Mouse (Mus musculus) forebrain, postnatal 0 days (tissue): ENCODE data around the gene Syce2. TPM values are rescaled to one million over a fixed set of nuclear protein-coding genes. Genes with fewer than 3 reads are reported as not detected.

Experiments used
- ATAC-seq: fragments of 200-750 bp; cut with Nextera tagmentation; 2 replicates; pipeline ENCODE4 v1.8.0; 2017; ENCODE audit warnings: mild to moderate bottlenecking, moderate library complexity
- DNase-seq: peaks from one replicate; pipeline ENCODE4 v3.0.0-alpha.2; 2015
- H3K27ac ChIP-seq: fragments of 300-500 bp; sonication (generic); 2 replicates; pipeline ENCODE4 v1.5.1; 2014; ENCODE audit warnings: low read depth, mild to moderate bottlenecking, antibody characterized with exemption, low read length, moderate library complexity, mixed read lengths
- H3K27me3 ChIP-seq: fragments of 300-500 bp; sonication (generic); 2 replicates; pipeline ENCODE4 v1.6.1; 2014; ENCODE audit warnings: mild to moderate bottlenecking, low read length, mixed read lengths; ENCODE audit not compliant: insufficient read depth
- H3K36me3 ChIP-seq: fragments of 300-500 bp; sonication (generic); 2 replicates; pipeline ENCODE4 v1.6.1; 2014; ENCODE audit warnings: mild to moderate bottlenecking, moderate library complexity; ENCODE audit not compliant: insufficient read depth
- H3K4me1 ChIP-seq: fragments of 300-500 bp; sonication (generic); 2 replicates; pipeline ENCODE4 v1.6.1; 2014; ENCODE audit warnings: antibody characterized with exemption; ENCODE audit not compliant: insufficient read depth
- H3K4me2 ChIP-seq: fragments of 300-500 bp; sonication (generic); 2 replicates; pipeline ENCODE4 v1.6.1; 2014; ENCODE audit warnings: low read depth, mild to moderate bottlenecking, moderate library complexity
- H3K4me3 ChIP-seq: fragments of 300-500 bp; sonication (generic); 2 replicates; pipeline ENCODE4 v1.5.1; 2014; ENCODE audit warnings: low read depth, low read length, mixed read lengths
- H3K9ac ChIP-seq: fragments of 300-500 bp; sonication (generic); 2 replicates; pipeline ENCODE4 v1.6.1; 2014; ENCODE audit warnings: mild to moderate bottlenecking
- H3K9me3 ChIP-seq: fragments of 300-500 bp; sonication (generic); 2 replicates; pipeline ENCODE4 v1.6.1; 2016; ENCODE audit warnings: low read length
- CTCF ChIP-seq: sonication (generic); IDR thresholded peaks from 2 replicates; pipeline ENCODE4 v1.5.1; 2016; ENCODE audit warnings: antibody characterized with exemption, control low read depth, low read depth
- WGBS: fragments of 180-500 bp; shearing (Covaris S2); extraction: QIAGEN DNeasy Blood & Tissue Kit; methylation state at CpG from one replicate; pipeline ENCODE4 v1.1.7; 2014; 5-methylcytosine and 5-hydroxymethylcytosine counted together
- polyA plus RNA-seq: library from polyadenylated mRNA; unstranded; fragments of >200 nt; fragmentation: Nextera tagmentation; extraction: Ambion mirVana; gene quantifications from 2 replicates; pipeline ENCODE4 v1.2.1, GENCODE M21; 2015
- total RNA-seq: library from RNA; depleted of rRNA; stranded (reverse); fragments of >200 nt; gene quantifications from 2 replicates; pipeline ENCODE4 v1.2.3, GENCODE M21; 2014

Syce2 gene
- total and polyA plus RNA-seq, 2 experiments from 2014 or later, result 27.5 to 77.9 TPM

- ATAC-seq (no peak), DNase-seq (no peak)
- WGBS, result 75% methylated on average over 1 of the region's 1 CpGs
- Histone ChIP-seq H3K27ac (no peak overlapping the region), H3K4me2 (no peak overlapping the region), H3K9me3 (no peaks in the 10 kb centered on the region), H3K9ac (no peak overlapping the region), H3K27me3 (no peaks in the 10 kb centered on the region), H3K4me3 (no peak overlapping the region), H3K4me1 (peaks cover 5% of the 10 kb centered on the region; the same call in 1 of the 2 replicates), H3K36me3 (peaks cover 52% of the 10 kb centered on the region)
- no peak for TF ChIP-seq CTCF
Measured at GRCm38 (mm10) chr8:84889141-84889540, 17.2 kb downstream of the Syce2 start.

- peaks cover 26% of the 10 kb centered on the region for H3K36me3 ChIP-seq
- peak overlapping the region; percentile 59 for H3K9ac ChIP-seq
- H3K27ac ChIP-seq, result no peak overlapping the region
- no peak; the same call in 1 of the 2 replicates for ATAC-seq
- peaks cover 5% of the 10 kb centered on the region; the same call in 1 of the 2 replicates for H3K4me1 ChIP-seq
- 12% methylated on average over 31 of the region's 31 CpGs for WGBS
- peak overlapping the region; percentile 88 for H3K4me2 ChIP-seq
- H3K9me3 ChIP-seq, result no peaks in the 10 kb centered on the region
- no peaks in the 10 kb centered on the region for H3K27me3 ChIP-seq
- DNase-seq, result no peak
- TF ChIP-seq CTCF, result no peak
- H3K4me3 ChIP-seq, result peak overlapping the region; percentile 62
Measured at GRCm38 (mm10) chr8:84892993-84893708, 21.2 kb downstream of the Syce2 start.

- H3K4me3 ChIP-seq, result peak within 1 kb of the TSS; percentile 62
- no peaks in the 10 kb centered on the region for H3K27me3 ChIP-seq
- H3K9ac ChIP-seq, result peak within 1 kb of the TSS; percentile 59
- no peaks in the 10 kb centered on the region for H3K9me3 ChIP-seq
- H3K4me2 ChIP-seq, result peak within 1 kb of the TSS; percentile 88
- peaks cover 5% of the 10 kb centered on the region; the same call in 1 of the 2 replicates for H3K4me1 ChIP-seq
- no peak within 1 kb of the TSS for H3K27ac ChIP-seq
- 0% methylated on average over 11 of the region's 11 CpGs for WGBS
- H3K36me3 ChIP-seq, result peaks cover 20% of the 10 kb centered on the region
- peak; percentile 94 for DNase-seq
- TF ChIP-seq CTCF, result no peak
- peak; percentile 100 for ATAC-seq
Measured at GRCm38 (mm10) chr8:84893709-84894134, 21.8 kb downstream of the Syce2 start, which contains the start of gene Gcdh. Gene Gcdh, minus strand, starts transcription at chr8:84893921.

- Histone ChIP-seq H3K27me3 (no peaks in the 10 kb centered on the region), H3K36me3 (peaks cover 7% of the 10 kb centered on the region), H3K9me3 (no peaks in the 10 kb centered on the region), H3K4me1 (peaks cover 5% of the 10 kb centered on the region; the same call in 1 of the 2 replicates), H3K4me2 (no peak overlapping the region), H3K27ac (no peak overlapping the region), H3K4me3 (no peak overlapping the region), H3K9ac (no peak overlapping the region)
- no peak for ATAC-seq
- 71% methylated on average over 5 of the region's 5 CpGs for WGBS
- DNase-seq, result no peak
- TF ChIP-seq CTCF, result no peak
Measured at GRCm38 (mm10) chr8:84895963-84896362, 24.1 kb downstream of the Syce2 start.

- Histone ChIP-seq H3K9ac (no peak overlapping the region), H3K36me3 (no peaks in the 10 kb centered on the region), H3K9me3 (no peaks in the 10 kb centered on the region), H3K27ac (no peak overlapping the region), H3K4me2 (no peak overlapping the region), H3K4me3 (no peak overlapping the region), H3K27me3 (no peaks in the 10 kb centered on the region), H3K4me1 (peaks cover 5% of the 10 kb centered on the region; the same call in 1 of the 2 replicates)
- DNase-seq, result no peak
- 81% methylated on average over 4 of the region's 4 CpGs for WGBS
- no peak for ATAC-seq
- no peak for TF ChIP-seq CTCF
Measured at GRCm38 (mm10) chr8:84901071-84901470, 29.2 kb downstream of the Syce2 start.

- TF ChIP-seq CTCF, result no peak
- Histone ChIP-seq H3K9me3 (no peaks in the 10 kb centered on the region), H3K4me2 (peak within 1 kb of the TSS; percentile 97), H3K9ac (peak within 1 kb of the TSS; percentile 50), H3K4me1 (peaks cover 5% of the 10 kb centered on the region; the same call in 1 of the 2 replicates), H3K27ac (no peak within 1 kb of the TSS), H3K36me3 (no peaks in the 10 kb centered on the region), H3K4me3 (peak within 1 kb of the TSS; percentile 45), H3K27me3 (no peaks in the 10 kb centered on the region)
- DNase-seq (no peak), ATAC-seq (no peak)
- 71% methylated on average over 3 of the region's 3 CpGs for WGBS
Measured at GRCm38 (mm10) chr8:84901752-84902151, 29.8 kb downstream of the Syce2 start, which contains the start of gene Klf1. Gene Klf1, plus strand, starts transcription at chr8:84901928.

- no peak overlapping the region for H3K27ac ChIP-seq
- H3K4me2 ChIP-seq, result peak overlapping the region; percentile 97
- H3K9me3 ChIP-seq, result no peaks in the 10 kb centered on the region
- TF ChIP-seq CTCF, result no peak
- ATAC-seq, result no peak; the same call in 1 of the 2 replicates
- H3K36me3 ChIP-seq, result no peaks in the 10 kb centered on the region
- no peaks in the 10 kb centered on the region for H3K27me3 ChIP-seq
- H3K4me3 ChIP-seq, result peak overlapping the region; percentile 45
- peak overlapping the region; percentile 50 for H3K9ac ChIP-seq
- DNase-seq, result no peak
- peaks cover 5% of the 10 kb centered on the region; the same call in 1 of the 2 replicates for H3K4me1 ChIP-seq
- 4% methylated on average over 24 of the region's 24 CpGs for whole genome bisulfite sequencing
Measured at GRCm38 (mm10) chr8:84902367-84902919, 30.5 kb downstream of the Syce2 start.
